Mouse (Mus musculus) embryonic fibroblast, embryonic 13.5 days (primary cell): ENCODE results near the gene Cfap43. TPM values are rescaled to one million over a fixed set of nuclear protein-coding genes. Genes with fewer than 3 reads are reported as not detected.

Experiments
- H3K27ac ChIP-seq: 2 replicates; pipeline ENCODE4 v1.5.1; 2012; ENCODE audit warnings: low read length, control low read depth, inconsistent platforms; ENCODE audit not compliant: insufficient read depth
- H3K4me1 ChIP-seq: 2 replicates; pipeline ENCODE4 v1.6.1; 2011; ENCODE audit warnings: low read length; ENCODE audit not compliant: control insufficient read depth, insufficient read depth
- H3K4me3 ChIP-seq: 2 replicates; pipeline ENCODE4 v1.5.1; 2011; ENCODE audit warnings: mild to moderate bottlenecking, control low read depth, low read length; ENCODE audit not compliant: insufficient read depth
- CTCF ChIP-seq: IDR thresholded peaks from 2 replicates; pipeline ENCODE4 v1.5.1; 2011; ENCODE audit warnings: mild to moderate bottlenecking, control low read depth, low read length, moderate library complexity, borderline replicate concordance; ENCODE audit not compliant: insufficient read depth
- POLR2A ChIP-seq: IDR thresholded peaks from 2 replicates; pipeline ENCODE4 v1.6.1; 2011; ENCODE audit warnings: low read depth, mild to moderate bottlenecking, control low read depth, low read length, moderate library complexity
- polyA plus RNA-seq: library from polyadenylated mRNA; stranded (reverse); fragments of >200 nt; gene quantifications from 2 replicates; pipeline ENCODE4 v1.2.4, GENCODE M21; 2011; ENCODE audit warnings: low read depth; ENCODE audit not compliant: missing spikeins, insufficient read length

Cfap43 gene
- polyA plus RNA-seq, 1 experiment = not detected

GRCm38 (mm10) chr19:47870102-47870666 is 48.9 kb downstream of the Cfap43 start:
- Histone ChIP-seq H3K27ac (peak overlapping the region; percentile 83), H3K4me1 (peaks cover 21% of the 10 kb centered on the region), H3K4me3 (no peak overlapping the region)
- TF ChIP-seq CTCF (no peak), POLR2A (no peak)

DNA sequence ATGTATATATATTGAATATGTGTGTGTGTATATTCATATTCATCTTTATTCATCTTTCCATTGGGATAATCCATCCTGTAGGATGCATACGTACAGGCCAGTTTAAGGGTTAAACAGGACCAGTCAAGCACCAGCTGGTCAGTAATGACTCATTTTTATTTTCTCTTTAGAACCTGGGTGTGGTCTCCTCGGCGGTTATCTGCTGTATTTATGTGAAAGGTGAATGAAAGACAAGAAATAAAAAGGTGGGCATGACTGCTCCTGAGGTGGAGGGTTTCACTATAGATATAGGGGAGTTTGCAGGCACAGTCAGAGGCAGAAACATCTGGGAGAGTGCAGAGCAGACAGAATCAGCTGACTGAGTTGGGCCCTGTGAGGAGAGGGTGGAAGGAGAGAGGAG is 49.6 kb downstream of the Cfap43 start:
- TF ChIP-seq CTCF = no peak
- TF ChIP-seq POLR2A = no peak
- no peak overlapping the region for H3K4me3 ChIP-seq
- H3K4me1 ChIP-seq = peaks cover 21% of the 10 kb centered on the region
- H3K27ac ChIP-seq = peak overlapping the region; percentile 83

GRCm38 (mm10) chr19:47868951-47869350 is 50.1 kb downstream of the Cfap43 start:
- H3K4me1 ChIP-seq = peaks cover 21% of the 10 kb centered on the region
- TF ChIP-seq CTCF (no peak), POLR2A (no peak)
- peak overlapping the region; percentile 83 for H3K27ac ChIP-seq
- H3K4me3 ChIP-seq = no peak overlapping the region

- Histone ChIP-seq H3K27ac (peak overlapping the region; percentile 68; the same call in 1 of the 2 replicates), H3K4me3 (no peak overlapping the region), H3K4me1 (peaks cover 21% of the 10 kb centered on the region)
- TF ChIP-seq POLR2A (no peak), CTCF (no peak)
Observed at GRCm38 (mm10) chr19:47867628-47868175, 51.4 kb downstream of the Cfap43 start.

DNA sequence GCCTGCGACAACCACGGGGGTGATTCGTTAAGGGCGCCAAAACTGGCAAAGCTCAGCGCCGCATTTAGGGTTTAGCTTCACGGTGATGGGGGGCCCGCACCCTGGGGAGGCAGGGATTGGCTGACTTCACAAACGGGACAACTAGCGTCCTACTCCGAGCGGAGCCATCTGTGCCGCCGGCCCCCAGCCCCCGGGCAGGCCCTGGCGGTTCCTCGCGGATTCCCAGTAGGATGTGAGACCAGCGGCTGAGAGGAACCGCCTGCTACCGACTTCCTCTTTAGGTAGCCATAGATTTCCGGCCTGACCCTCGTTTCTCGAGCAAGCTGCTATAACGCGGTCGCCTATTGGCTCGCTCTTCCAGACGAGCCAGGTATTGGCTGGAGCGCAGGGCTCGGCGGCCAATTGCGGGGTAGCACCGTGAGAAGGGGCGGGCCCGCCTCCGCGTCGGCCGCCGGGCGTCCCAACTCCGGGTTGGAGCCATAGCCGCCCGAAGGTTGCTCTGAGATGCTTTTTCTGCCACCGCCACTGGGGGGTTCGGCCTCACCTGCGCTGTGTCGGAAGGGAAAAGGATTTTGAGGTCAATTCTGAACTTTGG is 53.6 kb downstream of the Cfap43 start, which contains the start of gene Gsto2:
Gsto2 (plus strand) TSS at position 182 of the 595 bp plus-strand sequence.
- H3K27ac ChIP-seq = peak within 1 kb of the TSS; percentile 67
- H3K4me1 ChIP-seq = peaks cover 17% of the 10 kb centered on the region
- H3K4me3 ChIP-seq = peak within 1 kb of the TSS; percentile 34
- TF ChIP-seq CTCF (0 out of 2 replicates have a peak, but pooled peaks have one; percentile 13), POLR2A (peak; percentile 70)

- Histone ChIP-seq H3K27ac (no peak overlapping the region), H3K4me3 (no peak overlapping the region), H3K4me1 (peaks cover 12% of the 10 kb centered on the region)
- TF ChIP-seq POLR2A (no peak), CTCF (no peak)
Observed at GRCm38 (mm10) chr19:47864721-47865120, 54.4 kb downstream of the Cfap43 start.

GRCm38 (mm10) chr19:47864051-47864450 is 55.0 kb downstream of the Cfap43 start:
- Histone ChIP-seq H3K4me3 (no peak overlapping the region), H3K4me1 (peaks cover 7% of the 10 kb centered on the region), H3K27ac (no peak overlapping the region)
- TF ChIP-seq CTCF (no peak), POLR2A (no peak)

DNA sequence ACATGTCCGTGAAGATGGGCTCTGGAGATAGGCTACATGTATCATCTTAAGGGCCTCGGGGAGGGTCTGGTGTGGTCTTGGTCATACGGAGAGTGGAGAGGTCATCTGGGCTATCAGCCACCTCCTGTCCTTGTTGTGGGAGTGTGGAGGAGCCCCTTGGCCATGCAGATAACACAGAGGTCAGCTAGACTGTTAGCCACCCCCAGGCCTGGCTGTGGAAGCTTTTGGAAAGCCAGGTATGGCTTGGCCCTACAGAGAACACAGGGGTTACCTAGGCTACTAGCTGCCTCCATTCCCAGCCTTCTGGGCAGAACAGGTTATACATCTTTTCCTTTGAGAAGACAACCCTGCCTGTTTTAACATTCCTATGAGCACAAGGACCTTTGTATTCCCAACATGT is 56.5 kb downstream of the Cfap43 start:
- Histone ChIP-seq H3K4me1 (peaks cover 5% of the 10 kb centered on the region; the same call in 1 of the 2 replicates), H3K27ac (no peak overlapping the region), H3K4me3 (no peak overlapping the region)
- TF ChIP-seq CTCF (no peak), POLR2A (no peak)

- Histone ChIP-seq H3K4me3 (no peak overlapping the region), H3K4me1 (peaks cover 8% of the 10 kb centered on the region; the same call in 1 of the 2 replicates), H3K27ac (no peak overlapping the region)
- TF ChIP-seq POLR2A (no peak), CTCF (no peak)
Observed at GRCm38 (mm10) chr19:47859180-47859579, 59.9 kb downstream of the Cfap43 start.

DNA sequence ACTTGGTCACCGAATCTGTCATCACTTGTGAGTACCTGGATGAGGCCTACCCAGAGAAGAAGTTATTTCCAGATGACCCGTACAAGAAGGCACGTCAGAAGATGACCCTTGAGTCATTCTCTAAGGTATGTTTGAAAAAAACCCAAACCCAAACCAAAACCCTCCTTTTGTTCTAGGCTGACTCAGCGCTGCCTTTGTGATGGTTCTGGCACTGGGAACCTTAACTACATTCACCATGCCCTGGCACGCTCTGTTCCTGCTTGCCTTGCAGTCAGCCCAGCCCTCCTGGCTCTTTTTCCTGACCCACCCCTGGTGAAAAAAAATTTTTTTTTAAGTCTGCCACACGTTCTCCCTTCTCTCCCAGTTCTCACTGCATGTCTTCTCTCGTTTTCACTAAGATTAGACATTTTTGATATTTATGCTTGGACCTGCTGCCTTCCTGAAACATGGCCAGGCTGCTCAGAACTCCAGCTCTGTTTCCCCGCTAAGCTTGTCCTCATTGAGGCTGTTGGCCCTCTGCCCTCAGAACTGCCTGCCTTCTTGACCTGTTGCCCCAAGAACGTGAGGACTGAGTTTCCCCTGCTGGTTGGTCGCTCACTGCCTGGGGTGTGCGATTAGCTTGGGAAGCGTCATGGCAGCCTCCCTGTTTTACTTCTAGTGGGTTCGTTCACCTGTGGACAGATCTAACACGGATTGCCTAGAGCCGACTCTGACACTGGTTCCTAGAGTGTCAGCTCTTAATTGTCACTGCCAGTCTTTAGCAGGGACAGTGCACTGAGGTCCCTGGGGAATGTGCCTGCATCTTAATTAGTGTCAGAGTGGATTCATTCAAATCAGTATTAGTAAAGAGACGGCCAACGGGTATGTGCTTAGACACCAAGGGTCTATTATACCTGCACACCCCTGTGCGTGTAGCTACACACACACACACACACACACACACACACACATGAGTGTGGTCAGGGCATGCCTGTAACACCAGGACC is 60.8 kb downstream of the Cfap43 start:
- no peak for TF ChIP-seq CTCF
- no peak for TF ChIP-seq POLR2A
- Histone ChIP-seq H3K4me3 (no peak overlapping the region), H3K27ac (peak overlapping the region; percentile 29), H3K4me1 (peaks cover 8% of the 10 kb centered on the region; the same call in 1 of the 2 replicates)
